Mouse (Mus musculus): ENCODE data around the gene Ccr6.

- TF ChIP-seq CTCF (IDR thresholded peaks at IDR 0.05; ENCODE audit: extremely low read depth, insufficient read depth, insufficient read length, insufficient replicate concordance) (no peak), POLR2A (IDR thresholded peaks at IDR 0.05; ENCODE audit: low read depth, low read length) (no peak)
These were observed 36.5 kb upstream of the Ccr6 start for GRCm38 (mm10) chr17:8199067-8199935.

All from spleen, adult 2 months (tissue).